Mouse (Mus musculus) embryonic facial prominence, embryonic 15.5 days (tissue): Measurements from ENCODE around the gene Mrvi1. TPM values are rescaled to one million over a fixed set of nuclear protein-coding genes. Genes with fewer than 3 reads are reported as not detected.

Source experiments
- ATAC-seq: fragments of 200-750 bp; cut with Nextera tagmentation; 2 replicates; pipeline ENCODE4 v1.8.0; 2017; ENCODE audit warnings: low read depth, moderate TSS enrichment; ENCODE audit not compliant: insufficient number of reproducible peaks, low FRiP score, low TSS enrichment
- H3K27ac ChIP-seq: fragments of 300-500 bp; sonication (generic); replicated peaks from 2 replicates; pipeline ENCODE4 v1.5.1; 2015; ENCODE audit warnings: mild to moderate bottlenecking, inconsistent platforms
- H3K27me3 ChIP-seq: fragments of 300-500 bp; sonication (generic); 2 replicates; pipeline ENCODE4 v1.6.1; 2015; ENCODE audit warnings: inconsistent platforms
- H3K36me3 ChIP-seq: fragments of 300-500 bp; sonication (generic); 2 replicates; pipeline ENCODE4 v1.6.1; 2015; ENCODE audit warnings: mild to moderate bottlenecking, inconsistent platforms
- H3K4me1 ChIP-seq: fragments of 300-500 bp; sonication (generic); 2 replicates; pipeline ENCODE4 v1.6.1; 2015; ENCODE audit warnings: inconsistent platforms
- H3K4me2 ChIP-seq: fragments of 300-500 bp; sonication (generic); replicated peaks from 2 replicates; pipeline ENCODE4 v1.6.1; 2015; ENCODE audit warnings: mild to moderate bottlenecking, inconsistent platforms
- H3K4me3 ChIP-seq: fragments of 300-500 bp; sonication (generic); replicated peaks from 2 replicates; pipeline ENCODE4 v1.5.1; 2015; ENCODE audit warnings: mild to moderate bottlenecking, inconsistent platforms
- H3K9ac ChIP-seq: fragments of 300-500 bp; sonication (generic); 2 replicates; pipeline ENCODE4 v1.6.1; 2015; ENCODE audit warnings: inconsistent platforms
- H3K9me3 ChIP-seq: fragments of 300-500 bp; sonication (generic); replicated peaks from 2 replicates; pipeline ENCODE4 v1.6.1; 2016; ENCODE audit warnings: inconsistent platforms
- WGBS: fragments of 180-500 bp; shearing (Covaris S2); methylation state at CpG from one replicate; pipeline ENCODE4 v1.1.7; 2015; 5-methylcytosine and 5-hydroxymethylcytosine counted together
- polyA plus RNA-seq: library from polyadenylated mRNA; unstranded; fragments of >200 nt; fragmentation: Nextera tagmentation; extraction: Ambion mirVana; gene quantifications from 2 replicates; pipeline ENCODE4 v1.2.1, GENCODE M21; 2015

Gene Mrvi1
- polyA plus RNA-seq, 1 experiment from 2014 or later, result 2.1 TPM

- H3K36me3 ChIP-seq, result no peaks in the 10 kb centered on the region
- H3K4me3 ChIP-seq, result no peak overlapping the region
- no peak for ATAC-seq
- no peaks in the 10 kb centered on the region for H3K27me3 ChIP-seq
- peaks cover 9% of the 10 kb centered on the region; the same call in 1 of the 2 replicates for H3K4me1 ChIP-seq
- no peak overlapping the region for H3K9ac ChIP-seq
- H3K4me2 ChIP-seq, result no peak overlapping the region
- no peak overlapping the region for H3K27ac ChIP-seq
- no peaks in the 10 kb centered on the region for H3K9me3 ChIP-seq
- WGBS, result 85% methylated on average over 7 of the region's 7 CpGs
Observed at GRCm38 (mm10) chr7:110977699-110978392, 4.4 kb downstream of the Mrvi1 start.

GRCm38 (mm10) chr7:110973450-110973849, 8.8 kb downstream of the Mrvi1 start:
- Histone ChIP-seq H3K36me3 (no peaks in the 10 kb centered on the region), H3K4me2 (no peak overlapping the region), H3K27me3 (no peaks in the 10 kb centered on the region), H3K9ac (no peak overlapping the region), H3K4me3 (no peak overlapping the region), H3K27ac (no peak overlapping the region), H3K9me3 (no peaks in the 10 kb centered on the region), H3K4me1 (no peaks in the 10 kb centered on the region)
- ATAC-seq, result no peak
- WGBS, result 58% methylated on average over 4 of the region's 4 CpGs

- no peaks in the 10 kb centered on the region for H3K27me3 ChIP-seq
- H3K9ac ChIP-seq, result no peak overlapping the region
- H3K4me2 ChIP-seq, result no peak overlapping the region
- WGBS, result 85% methylated on average over 2 of the region's 2 CpGs
- H3K4me1 ChIP-seq, result no peaks in the 10 kb centered on the region
- H3K36me3 ChIP-seq, result no peaks in the 10 kb centered on the region
- H3K4me3 ChIP-seq, result no peak overlapping the region
- H3K9me3 ChIP-seq, result no peaks in the 10 kb centered on the region
- H3K27ac ChIP-seq, result no peak overlapping the region
- ATAC-seq, result no peak
Observed at GRCm38 (mm10) chr7:110972796-110973195, 9.5 kb downstream of the Mrvi1 start.

GRCm38 (mm10) chr7:110967373-110967772, 14.9 kb downstream of the Mrvi1 start:
- no peak overlapping the region for H3K27ac ChIP-seq
- 81% methylated on average over 4 of the region's 4 CpGs for WGBS
- no peak overlapping the region for H3K9ac ChIP-seq
- no peaks in the 10 kb centered on the region for H3K9me3 ChIP-seq
- ATAC-seq, result no peak
- H3K4me3 ChIP-seq, result no peak overlapping the region
- H3K36me3 ChIP-seq, result no peaks in the 10 kb centered on the region
- H3K4me1 ChIP-seq, result no peaks in the 10 kb centered on the region
- H3K4me2 ChIP-seq, result no peak overlapping the region
- no peaks in the 10 kb centered on the region for H3K27me3 ChIP-seq

- H3K4me2 ChIP-seq, result no peak overlapping the region
- H3K27me3 ChIP-seq, result no peaks in the 10 kb centered on the region
- no peaks in the 10 kb centered on the region for H3K9me3 ChIP-seq
- H3K27ac ChIP-seq, result no peak overlapping the region
- H3K9ac ChIP-seq, result no peak overlapping the region
- no peaks in the 10 kb centered on the region for H3K36me3 ChIP-seq
- ATAC-seq, result no peak
- 89% methylated on average over 5 of the region's 5 CpGs for WGBS
- no peak overlapping the region for H3K4me3 ChIP-seq
- no peaks in the 10 kb centered on the region for H3K4me1 ChIP-seq
Observed at GRCm38 (mm10) chr7:110966853-110967252, 15.4 kb downstream of the Mrvi1 start.

- no peaks in the 10 kb centered on the region for H3K4me1 ChIP-seq
- no peak overlapping the region for H3K27ac ChIP-seq
- H3K27me3 ChIP-seq, result no peaks in the 10 kb centered on the region
- ATAC-seq, result no peak
- 57% methylated on average over 3 of the region's 3 CpGs for WGBS
- no peak overlapping the region for H3K4me3 ChIP-seq
- no peaks in the 10 kb centered on the region for H3K36me3 ChIP-seq
- no peak overlapping the region for H3K4me2 ChIP-seq
- no peaks in the 10 kb centered on the region for H3K9me3 ChIP-seq
- H3K9ac ChIP-seq, result no peak overlapping the region
Observed at GRCm38 (mm10) chr7:110965387-110965786, 16.9 kb downstream of the Mrvi1 start.

- ATAC-seq, result no peak
- 61% methylated on average over 3 of the region's 3 CpGs for WGBS
- Histone ChIP-seq H3K9ac (no peak overlapping the region), H3K4me2 (no peak overlapping the region), H3K27ac (no peak overlapping the region), H3K4me1 (no peaks in the 10 kb centered on the region), H3K9me3 (no peaks in the 10 kb centered on the region), H3K27me3 (no peaks in the 10 kb centered on the region), H3K36me3 (no peaks in the 10 kb centered on the region), H3K4me3 (no peak overlapping the region)
Observed at GRCm38 (mm10) chr7:110963655-110963997, 18.6 kb downstream of the Mrvi1 start.

- 59% methylated on average over 9 of the region's 9 CpGs for WGBS
- H3K9me3 ChIP-seq, result no peaks in the 10 kb centered on the region
- H3K4me3 ChIP-seq, result no peak overlapping the region
- H3K4me1 ChIP-seq, result no peaks in the 10 kb centered on the region
- no peak overlapping the region for H3K27ac ChIP-seq
- H3K4me2 ChIP-seq, result no peak overlapping the region
- ATAC-seq, result no peak
- H3K27me3 ChIP-seq, result no peaks in the 10 kb centered on the region
- H3K9ac ChIP-seq, result no peak overlapping the region
- H3K36me3 ChIP-seq, result no peaks in the 10 kb centered on the region
Observed at GRCm38 (mm10) chr7:110962943-110963654, 19.2 kb downstream of the Mrvi1 start.

GRCm38 (mm10) chr7:110962497-110962896, 19.8 kb downstream of the Mrvi1 start:
- Histone ChIP-seq H3K27me3 (no peaks in the 10 kb centered on the region), H3K36me3 (no peaks in the 10 kb centered on the region), H3K4me3 (no peak overlapping the region), H3K4me1 (no peaks in the 10 kb centered on the region), H3K9me3 (no peaks in the 10 kb centered on the region), H3K9ac (no peak overlapping the region), H3K27ac (no peak overlapping the region), H3K4me2 (no peak overlapping the region)
- 82% methylated on average over 3 of the region's 3 CpGs for WGBS
- ATAC-seq, result no peak

GRCm38 (mm10) chr7:110956422-110957170, 25.7 kb downstream of the Mrvi1 start:
- Histone ChIP-seq H3K4me1 (no peaks in the 10 kb centered on the region), H3K36me3 (no peaks in the 10 kb centered on the region), H3K27me3 (no peaks in the 10 kb centered on the region), H3K9ac (no peak overlapping the region), H3K27ac (no peak overlapping the region), H3K4me3 (no peak overlapping the region), H3K4me2 (no peak overlapping the region), H3K9me3 (no peaks in the 10 kb centered on the region)
- WGBS, result 85% methylated on average over 14 of the region's 14 CpGs
- no peak for ATAC-seq

- Histone ChIP-seq H3K4me1 (no peaks in the 10 kb centered on the region), H3K27me3 (no peaks in the 10 kb centered on the region), H3K9ac (no peak overlapping the region), H3K4me2 (no peak overlapping the region), H3K9me3 (no peaks in the 10 kb centered on the region), H3K27ac (no peak overlapping the region), H3K36me3 (no peaks in the 10 kb centered on the region), H3K4me3 (no peak overlapping the region)
- no peak for ATAC-seq
- WGBS, result 47% methylated on average over 2 of the region's 2 CpGs
Observed at GRCm38 (mm10) chr7:110955576-110955975, 26.7 kb downstream of the Mrvi1 start.
